Mouse (Mus musculus) neural tube, embryonic 15.5 days (tissue): ENCODE measurements around the gene Syce1. TPM values are rescaled to one million over a fixed set of nuclear protein-coding genes. Genes with fewer than 3 reads are reported as not detected.

Source experiments
- ATAC-seq: fragments of 200-750 bp; cut with Nextera tagmentation; 2 replicates; pipeline ENCODE4 v1.8.0; 2017; ENCODE audit warnings: mild to moderate bottlenecking, moderate TSS enrichment, moderate library complexity; ENCODE audit not compliant: low FRiP score
- H3K27ac ChIP-seq: fragments of 300-500 bp; sonication (generic); replicated peaks from 2 replicates; pipeline ENCODE4 v1.5.1; 2015; ENCODE audit warnings: mild to moderate bottlenecking, inconsistent platforms
- H3K27me3 ChIP-seq: fragments of 300-500 bp; sonication (generic); replicated peaks from 2 replicates; pipeline ENCODE4 v1.6.1; 2015; ENCODE audit warnings: inconsistent platforms
- H3K36me3 ChIP-seq: fragments of 300-500 bp; sonication (generic); 2 replicates; pipeline ENCODE4 v1.6.1; 2015; ENCODE audit warnings: inconsistent platforms
- H3K4me1 ChIP-seq: fragments of 300-500 bp; sonication (generic); 2 replicates; pipeline ENCODE4 v1.6.1; 2015; ENCODE audit warnings: inconsistent platforms
- H3K4me2 ChIP-seq: fragments of 300-500 bp; sonication (generic); 2 replicates; pipeline ENCODE4 v1.6.1; 2015; ENCODE audit warnings: inconsistent platforms, mild to moderate bottlenecking, moderate library complexity
- H3K4me3 ChIP-seq: fragments of 300-500 bp; sonication (generic); replicated peaks from 2 replicates; pipeline ENCODE4 v1.5.1; 2015; ENCODE audit warnings: mild to moderate bottlenecking, inconsistent platforms
- H3K9ac ChIP-seq: fragments of 300-500 bp; sonication (generic); replicated peaks from 2 replicates; pipeline ENCODE4 v1.6.1; 2015; ENCODE audit warnings: mild to moderate bottlenecking, inconsistent platforms
- H3K9me3 ChIP-seq: fragments of 300-500 bp; sonication (generic); replicated peaks from 2 replicates; pipeline ENCODE4 v1.6.1; 2016; ENCODE audit warnings: inconsistent platforms
- WGBS: fragments of 180-500 bp; shearing (Covaris S2); methylation state at CpG from one replicate; pipeline ENCODE4 v1.1.7; 2015; ENCODE audit warnings: mixed read lengths; 5-methylcytosine and 5-hydroxymethylcytosine counted together
- polyA plus RNA-seq: library from polyadenylated mRNA; unstranded; fragments of >200 nt; fragmentation: Nextera tagmentation; extraction: Ambion mirVana; gene quantifications from 2 replicates; pipeline ENCODE4 v1.2.1, GENCODE M21; 2015

Gene Syce1
- polyA plus RNA-seq: 0.47 and 0.73 TPM in 2 replicates

- H3K4me3 ChIP-seq: no peak within 1 kb of the TSS
- ATAC-seq: no peak
- H3K36me3 ChIP-seq: no peaks in the 10 kb centered on the region
- H3K4me1 ChIP-seq: no peaks in the 10 kb centered on the region
- H3K9ac ChIP-seq: no peak within 1 kb of the TSS
- no peak within 1 kb of the TSS for H3K27ac ChIP-seq
- H3K4me2 ChIP-seq: no peak within 1 kb of the TSS
- WGBS: 89% methylated on average over 32 of the region's 33 CpGs
- peaks cover 5% of the 10 kb centered on the region; the same call in 1 of the 2 replicates for H3K9me3 ChIP-seq
- no peaks in the 10 kb centered on the region for H3K27me3 ChIP-seq
These were observed at the start of gene Syce1 for GRCm38 (mm10) chr7:140787406-140788052. Gene Syce1, minus strand, starts transcription at chr7:140787852.

GRCm38 (mm10) chr7:140836243-140837115 is 48.8 kb upstream of the Syce1 start:
- ATAC-seq: no peak

GRCm38 (mm10) chr7:140835758-140836087 is 48.1 kb upstream of the Syce1 start:
- WGBS: 83% methylated on average over 2 of the region's 2 CpGs
- Histone ChIP-seq H3K4me3 (no peak overlapping the region), H3K27ac (no peak overlapping the region), H3K27me3 (peaks cover 7% of the 10 kb centered on the region), H3K9ac (no peak overlapping the region), H3K36me3 (no peaks in the 10 kb centered on the region), H3K9me3 (no peaks in the 10 kb centered on the region), H3K4me1 (no peaks in the 10 kb centered on the region), H3K4me2 (no peak overlapping the region)
- no peak for ATAC-seq

More at GRCm38 (mm10) chr7:140836243-140837115, 48.8 kb upstream of the Syce1 start:
- no peak overlapping the region for H3K27ac ChIP-seq
- H3K4me2 ChIP-seq: no peak overlapping the region
- no peaks in the 10 kb centered on the region for H3K9me3 ChIP-seq
- no peaks in the 10 kb centered on the region for H3K36me3 ChIP-seq
- WGBS: 90% methylated on average over 9 of the region's 9 CpGs
- H3K4me3 ChIP-seq: no peak overlapping the region
- no peaks in the 10 kb centered on the region for H3K4me1 ChIP-seq
- H3K9ac ChIP-seq: no peak overlapping the region
- H3K27me3 ChIP-seq: peaks cover 14% of the 10 kb centered on the region

GRCm38 (mm10) chr7:140834968-140835757 is 47.5 kb upstream of the Syce1 start, which contains the start of gene Urah:
Gene Urah, plus strand, starts transcription at chr7:140835018.
- 51% methylated on average over 20 of the region's 20 CpGs for WGBS
- Histone ChIP-seq H3K4me2 (no peak within 1 kb of the TSS), H3K27ac (no peak within 1 kb of the TSS), H3K27me3 (0 out of 2 replicates have a peak, but pooled peaks cover 2% of the 10 kb centered on the region), H3K36me3 (no peaks in the 10 kb centered on the region), H3K4me1 (no peaks in the 10 kb centered on the region), H3K4me3 (no peak within 1 kb of the TSS), H3K9ac (no peak within 1 kb of the TSS), H3K9me3 (no peaks in the 10 kb centered on the region)
- ATAC-seq: no peak

- Histone ChIP-seq H3K27ac (no peak overlapping the region), H3K9ac (no peak overlapping the region), H3K9me3 (no peaks in the 10 kb centered on the region), H3K4me1 (peaks cover 1% of the 10 kb centered on the region; the same call in 1 of the 2 replicates), H3K4me2 (no peak overlapping the region), H3K27me3 (no peaks in the 10 kb centered on the region), H3K36me3 (no peaks in the 10 kb centered on the region), H3K4me3 (no peak overlapping the region)
- ATAC-seq: no peak
- WGBS: 84% methylated on average over 4 of the region's 4 CpGs
These were observed 45.7 kb upstream of the Syce1 start for GRCm38 (mm10) chr7:140833341-140833740.

- H3K36me3 ChIP-seq: no peaks in the 10 kb centered on the region
- no peak overlapping the region for H3K4me2 ChIP-seq
- no peak for ATAC-seq
- no peak overlapping the region for H3K27ac ChIP-seq
- no peaks in the 10 kb centered on the region for H3K9me3 ChIP-seq
- no peak overlapping the region for H3K4me3 ChIP-seq
- 73% methylated on average over 6 of the region's 6 CpGs for WGBS
- H3K27me3 ChIP-seq: no peaks in the 10 kb centered on the region
- peaks cover 6% of the 10 kb centered on the region; the same call in 1 of the 2 replicates for H3K4me1 ChIP-seq
- H3K9ac ChIP-seq: no peak overlapping the region
These were observed 43.8 kb upstream of the Syce1 start for GRCm38 (mm10) chr7:140831447-140831846.

- Histone ChIP-seq H3K36me3 (no peaks in the 10 kb centered on the region), H3K9ac (no peak overlapping the region), H3K4me1 (peaks cover 6% of the 10 kb centered on the region; the same call in 1 of the 2 replicates), H3K27me3 (no peaks in the 10 kb centered on the region), H3K4me3 (no peak overlapping the region), H3K9me3 (no peaks in the 10 kb centered on the region), H3K4me2 (0 out of 2 replicates have a peak overlapping the region, but pooled peaks have one; percentile 7), H3K27ac (peak overlapping the region; percentile 37; the same call in 1 of the 2 replicates)
- no peak for ATAC-seq
- 48% methylated on average over 8 of the region's 8 CpGs for WGBS
These were observed 40.7 kb upstream of the Syce1 start for GRCm38 (mm10) chr7:140828171-140828881.

GRCm38 (mm10) chr7:140822731-140823130 is 35.1 kb upstream of the Syce1 start:
- Histone ChIP-seq H3K27ac (no peak overlapping the region), H3K4me3 (no peak overlapping the region), H3K36me3 (0 out of 2 replicates have a peak, but pooled peaks cover 2% of the 10 kb centered on the region), H3K9me3 (no peaks in the 10 kb centered on the region), H3K9ac (no peak overlapping the region), H3K27me3 (no peaks in the 10 kb centered on the region), H3K4me1 (peaks cover 13% of the 10 kb centered on the region), H3K4me2 (no peak overlapping the region)
- 89% methylated on average over 4 of the region's 4 CpGs for WGBS
- no peak for ATAC-seq

- Histone ChIP-seq H3K4me2 (peak within 1 kb of the TSS; percentile 61), H3K9ac (peak within 1 kb of the TSS; percentile 75), H3K4me1 (peaks cover 22% of the 10 kb centered on the region), H3K9me3 (no peaks in the 10 kb centered on the region), H3K36me3 (peaks cover 6% of the 10 kb centered on the region; the same call in 1 of the 2 replicates), H3K27ac (peak within 1 kb of the TSS; percentile 93), H3K4me3 (peak within 1 kb of the TSS; percentile 66), H3K27me3 (no peaks in the 10 kb centered on the region)
- WGBS: 2% methylated on average over 21 of the region's 21 CpGs
- ATAC-seq: peak; percentile 94
These were observed 34.1 kb upstream of the Syce1 start, which contains the start of gene Zfp941 for GRCm38 (mm10) chr7:140821653-140822329. Gene Zfp941, minus strand, starts transcription at chr7:140822178.

GRCm38 (mm10) chr7:140821305-140821652 is 33.6 kb upstream of the Syce1 start:
- Histone ChIP-seq H3K27me3 (no peaks in the 10 kb centered on the region), H3K36me3 (peaks cover 6% of the 10 kb centered on the region; the same call in 1 of the 2 replicates), H3K9me3 (no peaks in the 10 kb centered on the region), H3K27ac (peak overlapping the region; percentile 93), H3K4me3 (peak overlapping the region; percentile 66), H3K9ac (peak overlapping the region; percentile 75), H3K4me2 (peak overlapping the region; percentile 61), H3K4me1 (peaks cover 22% of the 10 kb centered on the region)
- WGBS: 27% methylated on average over 5 of the region's 5 CpGs
- ATAC-seq: peak; percentile 62
